Mouse (Mus musculus): Measurements from ENCODE around the gene Gm21972. TPM values are rescaled to one million over a fixed set of nuclear protein-coding genes. Genes with fewer than 3 reads are reported as not detected.

Gene Gm21972
- polyA plus RNA-seq, 1 experiment, result 9.7 TPM

- 2% methylated on average over 40 of the region's 40 CpGs for WGBS
- H3K27ac ChIP-seq (ENCODE audit: control insufficient read depth, insufficient read depth, low read depth, low read length, poor library complexity), result peak within 1 kb of the TSS; percentile 60
- H3K4me1 ChIP-seq (ENCODE audit: control insufficient read depth, insufficient read depth, low read length), result peaks cover 1% of the 10 kb centered on the region
- H3K4me3 ChIP-seq (replicated peaks; ENCODE audit: control insufficient read depth, low read depth, low read length), result peak within 1 kb of the TSS; percentile 83
- TF ChIP-seq CTCF (IDR thresholded peaks at IDR 0.05; ENCODE audit: control insufficient read depth, insufficient read depth, low read length) (0 out of 2 replicates have a peak, but pooled peaks have one; percentile 11), POLR2A (IDR thresholded peaks at IDR 0.05; ENCODE audit: borderline replicate concordance, control insufficient read depth, low read depth, low read length) (peak; percentile 90)
These were observed 20.8 kb downstream of the Gm21972 start, which contains the start of gene Armc9 for GRCm38 (mm10) chr1:86154133-86154823. Gene Armc9 (plus strand): TSS chr1:86154780.

GRCm38 (mm10) chr1:86154824-86155164 is 21.4 kb downstream of the Gm21972 start:
- Histone ChIP-seq H3K4me1 (ENCODE audit: control insufficient read depth, insufficient read depth, low read length) (peaks cover 3% of the 10 kb centered on the region), H3K4me3 (replicated peaks; ENCODE audit: control insufficient read depth, low read depth, low read length) (peak overlapping the region; percentile 83), H3K27ac (ENCODE audit: control insufficient read depth, insufficient read depth, low read depth, low read length, poor library complexity) (peak overlapping the region; percentile 14; the same call in 1 of the 2 replicates)
- WGBS, result 1% methylated on average over 18 of the region's 18 CpGs
- no peak for TF ChIP-seq POLR2A (IDR thresholded peaks at IDR 0.05; ENCODE audit: borderline replicate concordance, control insufficient read depth, low read depth, low read length)
- TF ChIP-seq CTCF (IDR thresholded peaks at IDR 0.05; ENCODE audit: control insufficient read depth, insufficient read depth, low read length), result no peak

- peaks cover 4% of the 10 kb centered on the region for H3K4me1 ChIP-seq (ENCODE audit: control insufficient read depth, insufficient read depth, low read length)
- no peak overlapping the region for H3K27ac ChIP-seq (ENCODE audit: control insufficient read depth, insufficient read depth, low read depth, low read length, poor library complexity)
- no peak for TF ChIP-seq CTCF (IDR thresholded peaks at IDR 0.05; ENCODE audit: control insufficient read depth, insufficient read depth, low read length)
- TF ChIP-seq POLR2A (IDR thresholded peaks at IDR 0.05; ENCODE audit: borderline replicate concordance, control insufficient read depth, low read depth, low read length), result no peak
- 84% methylated on average over 3 of the region's 3 CpGs for WGBS
- H3K4me3 ChIP-seq (replicated peaks; ENCODE audit: control insufficient read depth, low read depth, low read length), result no peak overlapping the region
These were observed 22.6 kb downstream of the Gm21972 start for GRCm38 (mm10) chr1:86156075-86156474.

GRCm38 (mm10) chr1:86156595-86156994 is 23.2 kb downstream of the Gm21972 start:
- Histone ChIP-seq H3K4me1 (ENCODE audit: control insufficient read depth, insufficient read depth, low read length) (peaks cover 4% of the 10 kb centered on the region), H3K27ac (ENCODE audit: control insufficient read depth, insufficient read depth, low read depth, low read length, poor library complexity) (no peak overlapping the region), H3K4me3 (replicated peaks; ENCODE audit: control insufficient read depth, low read depth, low read length) (no peak overlapping the region)
- WGBS, result 89% methylated on average over 6 of the region's 6 CpGs
- TF ChIP-seq POLR2A (IDR thresholded peaks at IDR 0.05; ENCODE audit: borderline replicate concordance, control insufficient read depth, low read depth, low read length), result no peak
- no peak for TF ChIP-seq CTCF (IDR thresholded peaks at IDR 0.05; ENCODE audit: control insufficient read depth, insufficient read depth, low read length)

GRCm38 (mm10) chr1:86160059-86160458 is 26.6 kb downstream of the Gm21972 start:
- Histone ChIP-seq H3K4me3 (replicated peaks; ENCODE audit: control insufficient read depth, low read depth, low read length) (no peak overlapping the region), H3K27ac (ENCODE audit: control insufficient read depth, insufficient read depth, low read depth, low read length, poor library complexity) (peak overlapping the region; percentile 60; the same call in 1 of the 2 replicates), H3K4me1 (ENCODE audit: control insufficient read depth, insufficient read depth, low read length) (peaks cover 4% of the 10 kb centered on the region; the same call in 1 of the 2 replicates)
- WGBS, result 69% methylated on average over 6 of the region's 6 CpGs
- no peak for TF ChIP-seq CTCF (IDR thresholded peaks at IDR 0.05; ENCODE audit: control insufficient read depth, insufficient read depth, low read length)
- no peak for TF ChIP-seq POLR2A (IDR thresholded peaks at IDR 0.05; ENCODE audit: borderline replicate concordance, control insufficient read depth, low read depth, low read length)

GRCm38 (mm10) chr1:86160479-86160878 is 27.0 kb downstream of the Gm21972 start:
- H3K4me1 ChIP-seq (ENCODE audit: control insufficient read depth, insufficient read depth, low read length), result peaks cover 3% of the 10 kb centered on the region; the same call in 1 of the 2 replicates
- H3K27ac ChIP-seq (ENCODE audit: control insufficient read depth, insufficient read depth, low read depth, low read length, poor library complexity), result peak overlapping the region; percentile 74

GRCm38 (mm10) chr1:86161061-86161460 is 27.6 kb downstream of the Gm21972 start:
- Histone ChIP-seq H3K4me1 (ENCODE audit: control insufficient read depth, insufficient read depth, low read length) (peaks cover 3% of the 10 kb centered on the region; the same call in 1 of the 2 replicates), H3K4me3 (replicated peaks; ENCODE audit: control insufficient read depth, low read depth, low read length) (no peak overlapping the region), H3K27ac (ENCODE audit: control insufficient read depth, insufficient read depth, low read depth, low read length, poor library complexity) (peak overlapping the region; percentile 74)
- TF ChIP-seq POLR2A (IDR thresholded peaks at IDR 0.05; ENCODE audit: borderline replicate concordance, control insufficient read depth, low read depth, low read length), result no peak
- TF ChIP-seq CTCF (IDR thresholded peaks at IDR 0.05; ENCODE audit: control insufficient read depth, insufficient read depth, low read length), result no peak
- WGBS, result 57% methylated on average over 5 of the region's 5 CpGs

More at GRCm38 (mm10) chr1:86160479-86160878, 27.0 kb downstream of the Gm21972 start:
- TF ChIP-seq CTCF (IDR thresholded peaks at IDR 0.05; ENCODE audit: control insufficient read depth, insufficient read depth, low read length) (no peak), POLR2A (IDR thresholded peaks at IDR 0.05; ENCODE audit: borderline replicate concordance, control insufficient read depth, low read depth, low read length) (no peak)
- 71% methylated on average over 5 of the region's 5 CpGs for WGBS
- no peak overlapping the region for H3K4me3 ChIP-seq (replicated peaks; ENCODE audit: control insufficient read depth, low read depth, low read length)

- whole genome bisulfite sequencing, result 84% methylated on average over 5 of the region's 5 CpGs
These were observed 41.2 kb downstream of the Gm21972 start for GRCm38 (mm10) chr1:86174602-86175001.

More at GRCm38 (mm10) chr1:86174602-86175001, 41.2 kb downstream of the Gm21972 start:
- Histone ChIP-seq H3K27ac (ENCODE audit: control insufficient read depth, insufficient read depth, low read depth, low read length, poor library complexity) (no peak overlapping the region), H3K4me3 (replicated peaks; ENCODE audit: control insufficient read depth, low read depth, low read length) (no peak overlapping the region), H3K4me1 (ENCODE audit: control insufficient read depth, insufficient read depth, low read length) (no peaks in the 10 kb centered on the region)
- TF ChIP-seq POLR2A (IDR thresholded peaks at IDR 0.05; ENCODE audit: borderline replicate concordance, control insufficient read depth, low read depth, low read length) (no peak), CTCF (IDR thresholded peaks at IDR 0.05; ENCODE audit: control insufficient read depth, insufficient read depth, low read length) (no peak)

Data from bone marrow, adult 2 months (tissue).